Mouse (Mus musculus) CH12.LX (cell line): Measurements from ENCODE around the gene Ets2. TPM values are rescaled to one million over a fixed set of nuclear protein-coding genes. Genes with fewer than 3 reads are reported as not detected.

ENCODE experiments used
- DNase-seq: peaks from one replicate; pipeline ENCODE4 v3.0.0-alpha.2; 2013; ENCODE audit errors: extremely low read depth
- H3K27ac ChIP-seq: 2 replicates; pipeline ENCODE4 v1.5.1; 2012; ENCODE audit warnings: low read depth, mild to moderate bottlenecking, control low read depth, moderate library complexity; ENCODE audit not compliant: insufficient read depth
- H3K27me3 ChIP-seq: replicated peaks from 2 replicates; pipeline ENCODE3; 2012; ENCODE audit warnings: inconsistent platforms
- H3K36me3 ChIP-seq, 2 experiments: replicated peaks in 1 of 2; 2 replicates each; pipeline versions ENCODE3 to v1.6.1; 2012; ENCODE audit warnings: inconsistent platforms in 1 of 2, low read length in 1 of 2, mild to moderate bottlenecking in 1 of 2, mixed read lengths in 1 of 2, moderate library complexity in 1 of 2; ENCODE audit not compliant: control insufficient read depth in 1 of 2, insufficient read depth in 1 of 2
- H3K4me1 ChIP-seq, 2 experiments: 2 replicates each; pipeline ENCODE4 v1.6.1; 2012; ENCODE audit warnings: inconsistent platforms in 1 of 2, moderate library complexity in 1 of 2; ENCODE audit not compliant: insufficient read depth in 2 of 2, control insufficient read depth in 1 of 2
- H3K4me2 ChIP-seq: 2 replicates; pipeline ENCODE4 v1.6.1; 2012; ENCODE audit warnings: low read depth, mild to moderate bottlenecking, control low read depth; ENCODE audit not compliant: poor library complexity, insufficient read depth, severe bottlenecking
- H3K4me3 ChIP-seq, 3 experiments: fragments of 150-350 bp in 1 of 3; sonication (generic) in 1 of 3; replicated peaks in 1 of 3; 2 replicates each; pipeline versions ENCODE3 to v1.5.1; 2011 to 2012; ENCODE audit warnings: low read depth in 2 of 3, low read length in 2 of 3, mild to moderate bottlenecking in 2 of 3, moderate library complexity in 2 of 3, control low read depth in 1 of 3, improper control_type of control experiment in 1 of 3, inconsistent platforms in 1 of 3, mixed read lengths in 1 of 3; ENCODE audit not compliant: poor library complexity in 1 of 3
- H3K79me2 ChIP-seq: replicated peaks from 2 replicates; pipeline ENCODE4 v1.6.1; 2012; ENCODE audit warnings: mild to moderate bottlenecking, moderate library complexity; ENCODE audit not compliant: control insufficient read depth, poor library complexity, insufficient read depth, severe bottlenecking; ENCODE audit errors: extremely low read depth
- H3K9ac ChIP-seq: 2 replicates; pipeline ENCODE4 v1.6.1; 2012; ENCODE audit warnings: low read depth, mild to moderate bottlenecking, control low read depth, moderate library complexity; ENCODE audit not compliant: insufficient read depth
- H3K9me3 ChIP-seq: replicated peaks from 2 replicates; pipeline ENCODE3; 2012; ENCODE audit warnings: low read length, inconsistent platforms, mixed read lengths
- CHD1 ChIP-seq: IDR thresholded peaks from 2 replicates; pipeline ENCODE4 v1.6.1; 2012; ENCODE audit warnings: low read depth, low read length, improper control_type of control experiment, inconsistent platforms
- CHD2 ChIP-seq: IDR thresholded peaks from 2 replicates; pipeline ENCODE4 v1.6.1; 2011; ENCODE audit warnings: low read length, improper control_type of control experiment
- CTCF ChIP-seq, 2 experiments: IDR thresholded peaks in 1 of 2; conservative IDR thresholded peaks in 1 of 2; 2 replicates each; pipeline ENCODE4 v1.5.1; 2011 to 2012; ENCODE audit warnings: low read depth in 2 of 2, low read length in 2 of 2, improper control_type of control experiment in 1 of 2, inconsistent platforms in 1 of 2, mild to moderate bottlenecking in 1 of 2, moderate library complexity in 1 of 2
- E2F4 ChIP-seq: IDR thresholded peaks from 2 replicates; pipeline ENCODE4 v1.6.1; 2011; ENCODE audit warnings: low read depth, low read length, improper control_type of control experiment; ENCODE audit not compliant: insufficient replicate concordance
- ELF1 ChIP-seq: IDR thresholded peaks from 2 replicates; pipeline ENCODE4 v1.6.1; 2014; ENCODE audit warnings: low read depth, mild to moderate bottlenecking, inconsistent platforms, low read length, improper control_type of control experiment
- GABPA ChIP-seq: IDR thresholded peaks from 2 replicates; pipeline ENCODE4 v1.6.1; 2012; ENCODE audit warnings: low read depth, low read length, improper control_type of control experiment, inconsistent platforms; ENCODE audit not compliant: insufficient replicate concordance
- IRF4 ChIP-seq: IDR thresholded peaks from 2 replicates; pipeline ENCODE4 v1.6.1; 2014; ENCODE audit warnings: low read depth, mild to moderate bottlenecking, inconsistent platforms, low read length, improper control_type of control experiment
- MAFK ChIP-seq: IDR thresholded peaks from 2 replicates; pipeline ENCODE4 v1.6.1; 2011; ENCODE audit warnings: low read length, improper control_type of control experiment; ENCODE audit not compliant: insufficient replicate concordance
- MEF2A ChIP-seq: IDR thresholded peaks from 2 replicates; pipeline ENCODE4 v1.6.1; 2014; ENCODE audit warnings: low read depth, mild to moderate bottlenecking, inconsistent platforms, low read length, improper control_type of control experiment, borderline replicate concordance
- MYC ChIP-seq: IDR thresholded peaks from 2 replicates; pipeline ENCODE4 v1.6.1; 2011; ENCODE audit warnings: low read depth, mild to moderate bottlenecking, improper control_type of control experiment, low read length
- NELFE ChIP-seq: IDR thresholded peaks from 2 replicates; pipeline ENCODE4 v1.6.1; 2011; ENCODE audit warnings: low read depth, low read length, improper control_type of control experiment
- NRF1 ChIP-seq: IDR thresholded peaks from 2 replicates; pipeline ENCODE4 v1.6.1; 2014; ENCODE audit warnings: low read depth, mild to moderate bottlenecking, inconsistent platforms, low read length, improper control_type of control experiment, moderate library complexity
- POLR2A ChIP-seq: IDR thresholded peaks from 2 replicates; pipeline ENCODE4 v1.6.1; 2011; ENCODE audit warnings: low read depth, mild to moderate bottlenecking, improper control_type of control experiment, low read length
- POLR2AphosphoS2 ChIP-seq: IDR thresholded peaks from 2 replicates; pipeline ENCODE4 v1.6.1; 2011; ENCODE audit warnings: low read depth, low read length, improper control_type of control experiment
- RAD21 ChIP-seq: IDR thresholded peaks from 2 replicates; pipeline ENCODE4 v1.6.1; 2011; ENCODE audit warnings: low read depth, mild to moderate bottlenecking, low read length, improper control_type of control experiment, moderate library complexity
- RCOR1 ChIP-seq: conservative IDR thresholded peaks from 2 replicates; pipeline ENCODE4 v1.6.1; 2012; ENCODE audit warnings: low read depth, mild to moderate bottlenecking, inconsistent platforms, low read length, improper control_type of control experiment
- SMC3 ChIP-seq: IDR thresholded peaks from 2 replicates; pipeline ENCODE4 v1.6.1; 2011; ENCODE audit warnings: low read depth, low read length, improper control_type of control experiment
- TCF12 ChIP-seq: IDR thresholded peaks from 2 replicates; pipeline ENCODE4 v1.6.1; 2014; ENCODE audit warnings: low read depth, mild to moderate bottlenecking, inconsistent platforms, low read length, improper control_type of control experiment
- UBTF ChIP-seq: IDR thresholded peaks from 2 replicates; pipeline ENCODE4 v1.6.1; 2012; ENCODE audit warnings: low read depth, mild to moderate bottlenecking, inconsistent platforms, low read length, improper control_type of control experiment, moderate library complexity
- ZKSCAN1 ChIP-seq: IDR thresholded peaks from 2 replicates; pipeline ENCODE4 v1.6.1; 2012; ENCODE audit warnings: low read depth, inconsistent platforms, low read length, improper control_type of control experiment, borderline replicate concordance
- ZNF384 ChIP-seq: IDR thresholded peaks from 2 replicates; pipeline ENCODE4 v1.6.1; 2012; ENCODE audit warnings: low read depth, low read length, improper control_type of control experiment, inconsistent platforms
- dilution Hi-C: fragments of 300-500 bp; cut with MboI; formaldehyde crosslinking; loops from 2 replicates; pipeline ENCODE4 v1.14.3; 2020; ENCODE audit warnings: low sequenced_read_pairs; ENCODE audit not compliant: extremely low pct_unique_long_range_greater_than_20kb, extremely low pct_ligation_motif_present
- in situ Hi-C: fragments of 300-500 bp; cut with MboI; formaldehyde crosslinking; loops from 3 replicates; pipeline ENCODE4 v1.14.3; 2019; ENCODE audit warnings: low sequenced_read_pairs, low pct_ligation_motif_present, low pct_unique_long_range_greater_than_20kb, mixed read lengths
- polyA plus RNA-seq: library from polyadenylated mRNA; unstranded; fragments of >175 nt; gene quantifications from 2 replicates; pipeline ENCODE4 v1.2.1, GENCODE M21; 2012; ENCODE audit warnings: low read depth; ENCODE audit not compliant: insufficient read length
- total RNA-seq, 2 experiments: library from RNA; depleted of rRNA; stranded (reverse); fragments of 300-350 nt in 1 of 2; fragments of >200 nt in 1 of 2; gene quantifications; 2 replicates each; pipeline ENCODE4 v1.2.3; 2012 to 2014

Ets2 gene
- total and polyA plus RNA-seq, 3 experiments: 42.0 to 51.2 (median 43.2) TPM

DNA sequence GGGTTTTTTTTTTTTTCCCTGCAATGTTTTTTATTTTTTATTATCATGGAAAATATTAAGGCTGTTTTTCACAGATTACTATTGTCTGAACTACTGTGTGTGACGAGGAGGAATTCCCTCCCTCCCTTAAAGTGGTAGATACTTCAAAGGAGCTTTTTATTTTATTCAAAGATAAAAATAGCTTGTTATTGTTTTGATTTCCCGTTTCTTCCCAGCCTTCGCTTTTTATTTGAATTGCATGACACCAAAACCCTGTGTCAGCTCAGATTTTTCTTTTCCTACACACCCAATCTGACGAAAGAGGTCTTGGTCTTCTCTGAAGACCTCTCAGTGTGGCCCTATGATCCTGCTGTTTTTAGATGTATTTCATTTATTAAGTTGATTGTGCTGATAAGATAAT is 7.3 kb downstream of the Ets2 start:
- peaks cover 62% of the 10 kb centered on the region for H3K79me2 ChIP-seq
- peaks cover 67 to 87% of the 10 kb centered on the region in 2 experiments for H3K36me3 ChIP-seq
- no peak overlapping the region for H3K9ac ChIP-seq
- no peak for DNase-seq
- no peak overlapping the region for H3K4me3 ChIP-seq
- in situ Hi-C loops: no loop called here
- no peak overlapping the region for H3K27ac ChIP-seq
- TF ChIP-seq RAD21 (no peak), CHD2 (no peak), POLR2A (no peak), POLR2AphosphoS2 (no peak), GABPA (no peak), CTCF (conservative IDR thresholded peaks at IDR 0.05 in 1 of 2, IDR thresholded peaks at IDR 0.05 in 1 of 2; ENCODE audit: low read depth in 2 of 2, low read length in 2 of 2) (no peak), IRF4 (no peak), TCF12 (no peak), SMC3 (no peak), MAFK (no peak), ZNF384 (no peak), ELF1 (no peak), ZKSCAN1 (no peak), NRF1 (no peak), MEF2A (no peak), RCOR1 (no peak), MYC (no peak), E2F4 (no peak)
- dilution Hi-C loops: no loop called here
- H3K4me2 ChIP-seq: no peak overlapping the region
- peaks cover 14 to 48% of the 10 kb centered on the region in 2 experiments for H3K4me1 ChIP-seq
- no peaks in the 10 kb centered on the region for H3K27me3 ChIP-seq
- no peaks in the 10 kb centered on the region for H3K9me3 ChIP-seq

DNA sequence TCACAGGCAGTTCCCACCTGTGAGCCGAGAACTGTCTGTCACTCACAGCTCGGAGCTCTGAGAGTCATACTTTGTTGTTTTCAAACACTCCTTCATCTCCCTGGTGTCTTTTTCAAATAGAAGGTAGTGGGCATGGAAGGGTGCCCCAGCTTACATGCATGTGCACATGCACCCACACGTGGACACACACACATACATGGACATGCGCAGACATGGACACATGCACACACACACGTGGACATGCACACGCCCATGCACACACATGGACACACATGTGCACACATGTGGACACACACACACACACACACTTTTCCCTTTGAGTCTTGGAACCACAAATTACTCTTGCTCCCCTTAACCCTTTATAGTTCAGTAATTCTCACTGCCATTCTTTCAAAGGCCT is 8.3 kb downstream of the Ets2 start:
- in situ Hi-C loops (no loop called here), dilution Hi-C loops (no loop called here)
- H3K4me1 ChIP-seq: peaks cover 14 to 39% of the 10 kb centered on the region in 2 experiments

More for the DNA sequence above, 8.3 kb downstream of the Ets2 start:
- Histone ChIP-seq H3K4me3 (no peak overlapping the region), H3K27ac (no peak overlapping the region), H3K36me3 (peaks cover 71 to 87% of the 10 kb centered on the region in 2 experiments), H3K4me2 (no peak overlapping the region), H3K79me2 (peaks cover 53% of the 10 kb centered on the region), H3K9me3 (no peaks in the 10 kb centered on the region), H3K9ac (no peak overlapping the region), H3K27me3 (no peaks in the 10 kb centered on the region)
- no peak for DNase-seq
- TF ChIP-seq SMC3: no peak
- TF ChIP-seq TCF12: no peak
- no peak for TF ChIP-seq UBTF
- no peak for TF ChIP-seq ZKSCAN1
- no peak for TF ChIP-seq CHD1
- no peak for TF ChIP-seq CTCF (conservative IDR thresholded peaks at IDR 0.05 in 1 of 2, IDR thresholded peaks at IDR 0.05 in 1 of 2; ENCODE audit: low read depth in 2 of 2, low read length in 2 of 2)
- no peak for TF ChIP-seq NELFE
